Mouse (Mus musculus) ES-Bruce4 (cell line): ENCODE results near the gene Ifna12. TPM values are rescaled to one million over a fixed set of nuclear protein-coding genes. Genes with fewer than 3 reads are reported as not detected.

Source experiments
- H3K27ac ChIP-seq: 2 replicates; pipeline ENCODE4 v1.5.1; 2012; ENCODE audit warnings: low read length, inconsistent platforms; ENCODE audit not compliant: insufficient read depth
- H3K27me3 ChIP-seq: 2 replicates; pipeline ENCODE4 v1.6.1; 2012; ENCODE audit warnings: mild to moderate bottlenecking, low read length, inconsistent platforms; ENCODE audit not compliant: control insufficient read depth, poor library complexity, insufficient read depth, severe bottlenecking
- H3K36me3 ChIP-seq: 2 replicates; pipeline ENCODE4 v1.6.1; 2012; ENCODE audit warnings: inconsistent platforms, mild to moderate bottlenecking, low read length, moderate library complexity; ENCODE audit not compliant: control insufficient read depth, poor library complexity, insufficient read depth, severe bottlenecking
- H3K4me1 ChIP-seq: one replicate; pipeline ENCODE4 v1.8.1; 2011; ENCODE audit warnings: low read length; ENCODE audit not compliant: control insufficient read depth, insufficient read depth
- H3K4me3 ChIP-seq: 2 replicates; pipeline ENCODE4 v1.5.1; 2011; ENCODE audit warnings: low read depth, mild to moderate bottlenecking, low read length
- H3K9ac ChIP-seq: 2 replicates; pipeline ENCODE4 v1.6.1; 2012; ENCODE audit warnings: low read depth, mild to moderate bottlenecking, inconsistent platforms; ENCODE audit not compliant: poor library complexity, severe bottlenecking
- H3K9me3 ChIP-seq: replicated peaks from 2 replicates; pipeline ENCODE4 v1.6.1; 2012; ENCODE audit warnings: mild to moderate bottlenecking, low read length, inconsistent platforms; ENCODE audit not compliant: control insufficient read depth, poor library complexity, insufficient read depth, severe bottlenecking
- CTCF ChIP-seq: IDR thresholded peaks from one replicate; pipeline ENCODE4 v1.8.1; 2011; ENCODE audit warnings: low read depth, low read length
- EP300 ChIP-seq: IDR thresholded peaks from 2 replicates; pipeline ENCODE4 v1.6.1; 2011; ENCODE audit warnings: low read depth, low read length; ENCODE audit not compliant: insufficient read depth
- POLR2A ChIP-seq: IDR thresholded peaks from one replicate; pipeline ENCODE4 v1.8.1; 2011; ENCODE audit warnings: low read length; ENCODE audit not compliant: insufficient read depth
- polyA plus RNA-seq: library from polyadenylated mRNA; stranded (reverse); fragments of >200 nt; gene quantifications from 2 replicates; pipeline ENCODE4 v1.2.4, GENCODE M21; 2011; ENCODE audit warnings: low read depth; ENCODE audit not compliant: missing spikeins, insufficient read depth, insufficient read length

Gene Ifna12
- polyA plus RNA-seq: not detected in 2 replicates

GRCm38 (mm10) chr4:88603276-88603675, at the start of gene Ifna12:
Gene Ifna12 (minus strand): TSS chr4:88603376.
- Histone ChIP-seq H3K36me3 (no peaks in the 10 kb centered on the region), H3K9ac (no peak within 1 kb of the TSS)
- TF ChIP-seq EP300 (no peak), POLR2A (no peak), CTCF (no peak)

GRCm38 (mm10) chr4:88644359-88644758, 41.2 kb upstream of the Ifna12 start, which contains the start of gene Ifna13:
Gene Ifna13 (minus strand): TSS chr4:88644459.
- TF ChIP-seq CTCF: no peak
- no peak for TF ChIP-seq POLR2A
- TF ChIP-seq EP300: no peak
- H3K27ac ChIP-seq: peak within 1 kb of the TSS; percentile 41; the same call in 1 of the 2 replicates
- no peaks in the 10 kb centered on the region for H3K36me3 ChIP-seq
- no peak within 1 kb of the TSS for H3K9ac ChIP-seq
- H3K4me1 ChIP-seq: no peaks in the 10 kb centered on the region
- H3K9me3 ChIP-seq: peaks cover 11% of the 10 kb centered on the region
- no peaks in the 10 kb centered on the region; the same call in 1 of the 2 replicates for H3K27me3 ChIP-seq
- H3K4me3 ChIP-seq: no peak within 1 kb of the TSS

More at GRCm38 (mm10) chr4:88603276-88603675, at the start of gene Ifna12:
- Histone ChIP-seq H3K4me3 (no peak within 1 kb of the TSS), H3K27me3 (no peaks in the 10 kb centered on the region), H3K4me1 (no peaks in the 10 kb centered on the region), H3K27ac (no peak within 1 kb of the TSS), H3K9me3 (no peaks in the 10 kb centered on the region)

GRCm38 (mm10) chr4:88642526-88642925, 39.4 kb upstream of the Ifna12 start:
- Histone ChIP-seq H3K27ac (no peak overlapping the region), H3K9me3 (peaks cover 11% of the 10 kb centered on the region), H3K4me3 (no peak overlapping the region), H3K9ac (no peak overlapping the region), H3K27me3 (no peaks in the 10 kb centered on the region), H3K4me1 (no peaks in the 10 kb centered on the region), H3K36me3 (no peaks in the 10 kb centered on the region)
- TF ChIP-seq POLR2A (no peak), CTCF (no peak), EP300 (no peak)

GRCm38 (mm10) chr4:88641077-88641831, 38.1 kb upstream of the Ifna12 start:
- Histone ChIP-seq H3K4me3 (no peak overlapping the region), H3K27me3 (no peaks in the 10 kb centered on the region), H3K9ac (no peak overlapping the region), H3K9me3 (peaks cover 11% of the 10 kb centered on the region), H3K27ac (no peak overlapping the region), H3K4me1 (no peaks in the 10 kb centered on the region), H3K36me3 (no peaks in the 10 kb centered on the region)
- TF ChIP-seq POLR2A (no peak), EP300 (no peak), CTCF (peak; percentile 39)

- Histone ChIP-seq H3K27ac (no peak overlapping the region), H3K9ac (no peak overlapping the region), H3K4me1 (no peaks in the 10 kb centered on the region), H3K4me3 (no peak overlapping the region), H3K36me3 (no peaks in the 10 kb centered on the region), H3K27me3 (no peaks in the 10 kb centered on the region), H3K9me3 (peaks cover 11% of the 10 kb centered on the region)
- TF ChIP-seq CTCF: no peak
- no peak for TF ChIP-seq EP300
- TF ChIP-seq POLR2A: no peak
Observed at GRCm38 (mm10) chr4:88640704-88641076, 37.5 kb upstream of the Ifna12 start.

- no peak within 1 kb of the TSS for H3K27ac ChIP-seq
- no peaks in the 10 kb centered on the region for H3K27me3 ChIP-seq
- no peak within 1 kb of the TSS for H3K9ac ChIP-seq
- no peaks in the 10 kb centered on the region for H3K4me1 ChIP-seq
- no peaks in the 10 kb centered on the region for H3K36me3 ChIP-seq
- no peak within 1 kb of the TSS for H3K4me3 ChIP-seq
- H3K9me3 ChIP-seq: no peaks in the 10 kb centered on the region
- TF ChIP-seq CTCF: no peak
- TF ChIP-seq EP300: no peak
- no peak for TF ChIP-seq POLR2A
Observed at GRCm38 (mm10) chr4:88634311-88634710, 31.1 kb upstream of the Ifna12 start, which contains the start of gene C87499. Gene C87499 (minus strand): TSS chr4:88634411.
